Mouse (Mus musculus) cortical plate, adult 2 months (tissue): Measurements from ENCODE around the gene Eml3. TPM values are rescaled to one million over a fixed set of nuclear protein-coding genes. Genes with fewer than 3 reads are reported as not detected.
A peak's percentile ranks its signal among the peaks of the same experiment; 100 is the strongest.

Experiments used
- H3K27ac ChIP-seq: fragments of 200-500 bp; 2 replicates; pipeline ENCODE4 v1.5.1; 2012; ENCODE audit warnings: low read length, control low read depth, inconsistent platforms; ENCODE audit not compliant: insufficient read depth
- H3K4me1 ChIP-seq: fragments of 200-500 bp; 2 replicates; pipeline ENCODE4 v1.6.1; 2011; ENCODE audit warnings: low read length; ENCODE audit not compliant: control insufficient read depth, insufficient read depth
- H3K4me3 ChIP-seq: fragments of 200-500 bp; 2 replicates; pipeline ENCODE4 v1.5.1; 2011; ENCODE audit warnings: mild to moderate bottlenecking, low read length, control low read depth; ENCODE audit not compliant: insufficient read depth
- CTCF ChIP-seq: fragments of 200-500 bp; IDR thresholded peaks from 2 replicates; pipeline ENCODE4 v1.5.1; 2011; ENCODE audit warnings: mild to moderate bottlenecking, control low read depth, low read length; ENCODE audit not compliant: insufficient read depth; ENCODE audit errors: extremely low read depth
- POLR2A ChIP-seq: fragments of 200-500 bp; IDR thresholded peaks from 2 replicates; pipeline ENCODE4 v1.6.1; 2011; ENCODE audit warnings: mild to moderate bottlenecking, low read length, control low read depth; ENCODE audit not compliant: insufficient read depth; ENCODE audit errors: extremely low read depth
- polyA plus RNA-seq: library from polyadenylated mRNA; depleted of rRNA; stranded (reverse); fragments of >200 nt; gene quantifications from 2 replicates; pipeline ENCODE4 v1.2.3, GENCODE M21; 2012; rRNA removed

Gene Eml3
- 12.8 and 13.2 TPM in 2 replicates for polyA plus RNA-seq

DNA sequence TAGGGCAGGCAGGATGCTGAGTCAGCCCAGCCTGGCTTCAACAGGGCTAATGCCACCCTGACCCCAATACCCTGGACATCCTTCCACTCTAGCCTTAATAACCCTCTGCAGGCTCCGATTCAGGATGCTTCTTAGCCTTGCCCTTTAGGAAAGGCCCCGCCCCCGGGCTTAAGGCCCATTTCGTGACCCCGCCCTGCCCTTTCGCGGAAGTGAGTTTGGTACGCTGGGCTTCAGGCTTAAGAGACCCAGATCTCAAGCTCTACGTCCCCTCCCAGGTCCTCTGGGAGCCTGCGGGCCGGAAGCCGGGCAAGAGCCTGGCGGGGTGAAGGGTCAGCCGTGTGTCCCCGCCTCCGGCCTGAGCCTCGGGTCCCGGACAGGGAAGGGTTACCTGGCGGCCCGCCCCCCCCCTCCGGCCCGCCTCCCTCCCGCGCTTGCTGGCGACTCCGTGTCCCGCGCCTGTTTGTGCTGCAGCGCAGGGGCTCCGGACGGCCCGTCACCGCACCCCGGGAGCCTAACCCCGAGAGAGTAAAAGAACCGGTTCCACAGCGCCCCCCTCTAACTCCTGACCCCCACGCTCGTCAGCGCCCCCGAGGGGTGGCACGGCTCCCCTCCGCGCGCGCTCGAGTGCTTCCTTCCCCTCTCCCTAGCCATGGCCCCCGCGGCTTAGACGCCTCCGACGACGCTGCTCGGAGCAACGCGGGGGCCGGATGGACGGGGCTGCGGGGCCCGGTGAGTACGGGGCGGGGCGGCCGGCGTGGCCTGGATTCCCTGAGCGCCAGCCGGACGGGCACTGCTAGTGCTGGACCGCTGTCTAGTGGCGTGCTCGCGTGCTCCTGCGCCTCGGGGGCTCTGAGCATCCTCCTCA lies at the start of gene Eml3, which contains the start of gene Rom1:
Gene Eml3, plus strand, starts transcription at position 329 of the 865 bp plus-strand sequence.
Gene Rom1, minus strand, starts transcription at position 133 of the 865 bp plus-strand sequence.
- Histone ChIP-seq H3K27ac (no peak within 1 kb of the TSS), H3K4me1 (no peaks in the 10 kb centered on the region)
- no peak for TF ChIP-seq CTCF
- no peak for TF ChIP-seq POLR2A

GRCm38 (mm10) chr19:8880311-8881033 lies 48.9 kb upstream of the Eml3 start, which contains the start of gene Uqcc3:
Gene Uqcc3, minus strand, starts transcription at chr19:8880923.
- peak within 1 kb of the TSS; percentile 79 for H3K27ac ChIP-seq
- peaks cover 3% of the 10 kb centered on the region for H3K4me1 ChIP-seq
- peak; percentile 81; the same call in 1 of the 2 replicates for TF ChIP-seq POLR2A
- no peak for TF ChIP-seq CTCF
- peak within 1 kb of the TSS; percentile 94 for H3K4me3 ChIP-seq

More for the DNA sequence above, at the start of gene Eml3, which contains the start of gene Rom1:
- H3K4me3 ChIP-seq = peak within 1 kb of the TSS; percentile 17

GRCm38 (mm10) chr19:8881034-8881392 lies 48.3 kb upstream of the Eml3 start:
- Histone ChIP-seq H3K27ac (no peak overlapping the region), H3K4me1 (peaks cover 3% of the 10 kb centered on the region), H3K4me3 (peak overlapping the region; percentile 94)
- no peak for TF ChIP-seq CTCF
- TF ChIP-seq POLR2A = no peak

GRCm38 (mm10) chr19:8883616-8884015 lies 45.7 kb upstream of the Eml3 start, which contains the start of the genes Lbhd1 and Gm49403:
Gene Lbhd1, plus strand, starts transcription at chr19:8883732.
Gene Gm49403, plus strand, starts transcription at chr19:8883930.
- no peak within 1 kb of the TSS for H3K27ac ChIP-seq
- no peak for TF ChIP-seq POLR2A
- H3K4me3 ChIP-seq = no peak within 1 kb of the TSS
- H3K4me1 ChIP-seq = peaks cover 3% of the 10 kb centered on the region

GRCm38 (mm10) chr19:8886916-8887584 lies 42.3 kb upstream of the Eml3 start:
- Histone ChIP-seq H3K27ac (no peak overlapping the region), H3K4me3 (no peak overlapping the region), H3K4me1 (no peaks in the 10 kb centered on the region; the same call in 1 of the 2 replicates)
- TF ChIP-seq CTCF (no peak), POLR2A (no peak)

DNA sequence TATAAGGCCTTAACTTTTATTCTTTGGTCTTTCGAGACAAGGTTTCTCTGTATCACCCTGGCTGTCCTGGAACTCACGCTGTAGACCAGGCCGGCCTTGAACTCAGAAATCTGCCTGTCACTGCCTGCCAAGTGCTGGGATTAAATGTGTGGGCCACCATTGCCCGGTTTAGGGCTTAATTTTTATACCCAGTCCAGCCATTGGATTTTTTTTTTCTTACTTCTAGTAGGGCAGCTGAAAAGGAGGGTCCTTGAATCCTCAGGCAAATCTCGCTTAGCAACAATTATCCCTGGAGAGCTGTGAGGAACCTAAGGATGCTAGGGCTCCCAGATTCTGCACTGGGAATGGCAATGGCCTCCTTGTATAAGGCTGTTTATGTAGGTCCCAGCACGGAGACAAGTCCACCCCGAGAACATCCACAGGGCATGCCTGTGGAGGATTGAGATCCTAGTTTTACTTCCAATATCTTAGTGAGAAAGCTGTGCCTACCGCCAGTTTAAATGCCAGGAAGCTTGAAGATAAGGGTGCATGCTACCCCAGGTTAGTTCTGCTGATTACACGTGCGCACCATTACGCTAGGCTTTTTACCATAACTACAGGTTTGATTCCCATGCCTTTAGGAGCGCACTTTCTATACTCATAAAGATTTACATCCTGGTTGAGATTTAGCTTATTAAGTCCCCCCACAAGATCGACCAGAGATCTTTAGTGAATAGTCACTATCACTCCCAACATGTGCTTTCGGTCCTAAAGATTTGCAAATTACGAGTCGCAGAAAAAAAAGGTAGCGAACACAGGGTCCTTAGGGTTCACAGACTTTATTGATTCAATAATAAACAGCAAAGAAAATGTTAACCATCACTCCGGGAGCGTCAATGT lies 41.5 kb upstream of the Eml3 start:
- TF ChIP-seq POLR2A (no peak), CTCF (no peak)
- Histone ChIP-seq H3K27ac (no peak overlapping the region), H3K4me1 (no peaks in the 10 kb centered on the region; the same call in 1 of the 2 replicates), H3K4me3 (peak overlapping the region; percentile 49)

DNA sequence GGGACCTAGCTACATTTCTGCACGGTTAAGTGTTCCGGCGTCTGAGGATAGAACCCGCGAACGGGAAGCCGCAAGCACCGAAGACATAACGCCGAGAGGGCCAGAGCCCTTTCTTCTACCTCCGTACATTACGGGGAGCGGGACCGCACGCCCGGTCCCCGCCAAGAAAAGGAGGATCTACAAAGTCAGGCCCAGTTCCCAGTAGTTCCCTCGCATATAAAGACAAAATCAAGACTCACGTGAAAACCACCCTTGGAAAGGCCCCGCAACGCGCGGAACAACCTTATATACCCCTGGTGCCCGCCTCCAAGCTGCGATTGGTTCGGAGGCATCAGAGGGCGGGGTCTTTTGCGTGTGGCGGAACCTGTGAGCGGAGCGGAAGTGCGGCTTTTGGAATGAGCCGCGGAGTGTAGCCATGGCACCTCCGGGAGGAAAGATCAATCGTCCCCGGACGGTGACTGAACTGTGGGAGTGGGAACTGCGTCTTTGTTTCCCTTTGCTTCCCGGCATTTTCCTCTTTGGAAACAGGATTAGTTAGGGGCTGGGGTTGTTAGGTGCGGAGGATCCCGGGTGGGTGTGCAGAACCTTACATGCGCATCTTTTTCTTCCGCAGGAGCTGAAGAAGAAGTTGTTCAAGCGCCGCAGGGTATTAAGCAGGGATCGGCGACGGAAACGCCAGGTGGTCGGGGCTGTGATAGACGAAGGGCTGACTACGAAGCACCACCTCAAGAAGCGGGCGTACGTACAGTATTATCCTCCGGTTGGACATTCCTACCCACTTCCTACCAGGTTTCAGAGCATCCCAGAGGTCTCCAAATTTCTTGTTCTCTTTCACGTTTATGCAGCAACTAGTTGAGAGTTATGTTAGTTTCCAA lies 40.6 kb upstream of the Eml3 start, which contains the start of the genes 1810009A15Rik and Gm49416:
Gene 1810009A15Rik, plus strand, starts transcription at position 343 of the 875 bp plus-strand sequence.
Gene Gm49416, plus strand, starts transcription at position 416 of the 875 bp plus-strand sequence.
- TF ChIP-seq CTCF (no peak), POLR2A (peak; percentile 95)
- Histone ChIP-seq H3K4me3 (peak within 1 kb of the TSS; percentile 49), H3K27ac (no peak within 1 kb of the TSS), H3K4me1 (no peaks in the 10 kb centered on the region; the same call in 1 of the 2 replicates)
